Mouse (Mus musculus) liver (tissue): ENCODE measurements around the gene Slx1b.
"Not testable (repeated sequence)": the region's sequence is repeated elsewhere in the genome, so short reads cannot be mapped to it uniquely, and the experiment has no call there.

Experiments used
- DNase-seq: peaks from one replicate; pipeline ENCODE4 v3.0.0-alpha.2; 2020; ENCODE audit warnings: mixed read lengths

Slx1b gene

DNA sequence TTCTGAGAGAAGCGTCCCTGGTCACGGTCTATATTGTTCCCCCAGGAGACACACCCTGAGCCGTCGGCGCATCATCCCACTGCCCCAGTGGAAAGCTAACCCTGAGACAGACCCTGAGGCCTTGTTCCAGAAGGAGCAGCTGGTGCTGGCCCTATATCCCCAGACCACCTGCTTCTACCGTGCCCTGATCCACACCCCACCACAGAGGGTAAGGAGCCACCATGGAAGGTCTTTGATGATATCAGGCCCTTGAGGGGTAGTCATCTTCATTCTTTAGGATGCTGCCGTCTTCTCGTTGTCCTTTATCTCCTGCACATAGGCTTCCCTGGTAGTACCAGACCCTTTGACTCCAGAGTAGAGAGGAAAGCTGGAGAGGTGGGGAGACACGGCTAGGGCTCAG, 23.5 kb downstream of the Slx1b start:
- no peak for DNase-seq

- no peak for DNase-seq
Measured at GRCm38 (mm10) chr7:126670152-126670551, 25.4 kb downstream of the Slx1b start.

- no peak for DNase-seq
Measured at GRCm38 (mm10) chr7:126668452-126668851, 27.1 kb downstream of the Slx1b start.

DNA sequence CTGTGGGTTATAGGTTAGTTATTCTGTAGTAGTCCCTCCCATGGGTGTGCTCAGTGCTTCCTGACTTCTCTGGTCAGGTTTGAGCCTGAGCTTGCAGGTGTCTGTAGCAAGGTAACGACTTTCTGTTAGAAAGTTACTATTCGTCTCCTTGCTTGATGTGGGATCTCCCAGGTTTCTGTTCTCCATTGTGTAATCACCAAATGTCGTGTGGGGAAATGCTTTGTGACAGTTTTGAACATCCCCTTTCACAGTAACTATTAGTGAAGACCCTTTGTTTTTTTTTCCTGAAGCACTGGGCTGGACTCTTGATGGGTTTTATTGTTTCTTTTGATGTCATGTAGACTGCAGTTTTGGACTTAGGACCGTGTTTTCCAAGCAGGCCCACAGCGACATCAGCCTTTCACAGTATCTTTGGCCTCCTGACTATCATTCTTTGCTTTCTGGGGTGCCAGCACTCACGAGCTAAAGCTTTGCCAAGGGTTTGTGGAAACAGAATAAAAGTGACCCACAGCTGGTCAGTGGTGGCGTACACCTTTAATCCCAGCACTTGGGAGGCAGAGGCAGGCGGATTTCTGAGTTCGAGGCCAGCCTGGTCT, 28.0 kb downstream of the Slx1b start:
- DNase-seq: no peak

GRCm38 (mm10) chr7:126665269-126665668, 30.3 kb downstream of the Slx1b start:
- DNase-seq: no peak

GRCm38 (mm10) chr7:126663646-126664045, 31.9 kb downstream of the Slx1b start:
- no peak for DNase-seq

GRCm38 (mm10) chr7:126659771-126660170, 35.8 kb downstream of the Slx1b start:
- DNase-seq: no peak

- no peak for DNase-seq
Measured at GRCm38 (mm10) chr7:126657522-126657921, 38.1 kb downstream of the Slx1b start.

DNA sequence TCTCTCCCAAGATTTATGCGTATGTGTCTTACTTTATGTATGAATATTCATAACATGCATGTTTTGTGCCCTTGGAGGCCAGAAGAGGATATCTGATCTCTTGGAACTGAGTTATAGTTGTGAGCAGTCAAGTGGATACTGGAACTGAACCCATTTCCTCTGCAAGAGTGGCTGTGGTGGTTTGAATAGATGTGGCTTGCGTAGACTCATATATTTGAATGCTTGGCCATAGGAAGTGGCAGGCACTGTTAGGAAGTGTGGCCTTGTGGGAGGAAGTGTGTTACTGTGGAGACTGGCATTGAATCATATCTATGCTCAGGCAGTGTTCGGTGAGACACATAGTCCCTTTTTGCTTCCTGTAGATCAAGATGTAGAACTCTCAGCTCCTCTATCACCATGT, 39.9 kb downstream of the Slx1b start:
- DNase-seq: peak; percentile 10

DNA sequence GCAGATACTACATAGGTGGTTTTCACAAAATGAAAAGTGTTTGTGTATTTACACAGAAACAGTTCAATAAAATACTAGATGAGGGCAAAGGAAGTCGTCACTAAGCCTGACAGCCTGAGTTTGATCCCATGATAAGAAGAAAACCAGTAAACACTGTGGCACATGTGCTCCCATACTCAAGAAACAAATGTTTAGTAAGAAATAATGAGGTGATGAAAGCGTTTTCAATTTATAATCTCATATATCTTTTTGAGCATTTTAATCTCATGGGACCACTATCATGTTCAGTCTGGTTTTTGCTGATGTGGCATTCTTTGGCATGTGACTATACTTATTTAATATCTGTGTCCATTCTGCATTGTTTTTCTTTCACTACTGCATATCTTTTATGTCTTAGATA, 41.6 kb downstream of the Slx1b start:
- no peak for DNase-seq

DNA sequence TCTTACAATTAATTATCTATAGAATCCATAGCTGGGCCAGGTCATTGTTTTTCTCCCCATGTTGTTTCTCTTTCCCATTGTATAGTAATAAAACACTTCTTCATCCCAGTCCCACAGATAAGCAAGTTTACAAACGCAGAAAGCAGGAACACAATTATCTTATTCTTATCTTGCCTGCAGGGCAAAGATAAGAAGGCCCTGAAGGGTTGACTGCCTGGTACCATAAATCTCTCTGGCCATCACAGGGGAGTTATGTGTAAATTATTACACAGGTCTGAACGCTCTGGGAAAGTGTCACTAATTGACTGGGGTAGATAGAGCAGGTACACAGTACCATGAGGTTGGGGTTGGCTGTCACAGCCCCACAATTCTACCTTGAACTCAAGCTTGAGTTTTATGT, 44.7 kb downstream of the Slx1b start:
- no peak for DNase-seq

- peak; percentile 94 for DNase-seq
Measured at GRCm38 (mm10) chr7:126649231-126650051, 46.1 kb downstream of the Slx1b start, which contains the start of gene Sgf29. TSS of gene Sgf29 (plus strand) at chr7:126649309.

DNA sequence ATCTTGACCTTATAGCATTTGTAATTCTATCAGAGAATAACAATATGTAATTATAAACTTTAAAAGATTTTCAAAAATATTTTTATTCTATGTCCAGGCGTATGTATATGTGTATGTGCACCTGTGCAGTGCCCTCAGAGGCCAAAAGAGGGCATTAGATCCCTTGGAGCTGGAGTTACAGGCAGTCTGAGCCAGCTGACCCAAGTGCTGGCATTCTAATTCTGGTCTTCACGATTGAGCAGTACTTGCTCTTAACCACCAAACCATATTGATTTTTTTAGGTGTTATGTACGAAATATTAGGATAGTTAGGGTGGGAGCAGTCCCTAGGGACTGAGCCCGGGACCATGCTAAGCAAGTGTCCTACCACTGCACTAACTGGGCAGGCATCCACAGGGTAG, 47.1 kb downstream of the Slx1b start:
- DNase-seq: peak; percentile 29

DNA sequence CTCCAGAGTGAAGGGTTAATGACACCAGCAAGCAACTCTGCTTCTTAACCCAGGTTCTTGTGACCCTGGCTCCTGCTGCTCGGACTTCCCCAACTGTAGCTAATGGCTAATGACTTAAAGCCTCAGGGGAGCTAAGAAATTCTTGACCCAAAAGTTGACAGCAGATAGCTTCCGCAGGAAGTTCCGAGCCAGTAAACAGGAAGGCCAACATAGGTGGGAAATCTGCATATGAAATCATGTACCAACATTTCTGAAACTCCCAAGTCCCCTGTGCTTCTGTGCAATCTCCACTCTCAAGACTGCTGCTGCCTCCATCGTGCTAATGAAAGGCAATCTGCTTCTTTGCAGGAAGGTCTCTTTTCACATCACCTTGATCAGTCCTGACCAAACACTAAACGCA, 49.9 kb downstream of the Slx1b start:
- DNase-seq: no peak

- no peak for DNase-seq
Measured at GRCm38 (mm10) chr7:126644914-126645313, 50.7 kb downstream of the Slx1b start.

DNA sequence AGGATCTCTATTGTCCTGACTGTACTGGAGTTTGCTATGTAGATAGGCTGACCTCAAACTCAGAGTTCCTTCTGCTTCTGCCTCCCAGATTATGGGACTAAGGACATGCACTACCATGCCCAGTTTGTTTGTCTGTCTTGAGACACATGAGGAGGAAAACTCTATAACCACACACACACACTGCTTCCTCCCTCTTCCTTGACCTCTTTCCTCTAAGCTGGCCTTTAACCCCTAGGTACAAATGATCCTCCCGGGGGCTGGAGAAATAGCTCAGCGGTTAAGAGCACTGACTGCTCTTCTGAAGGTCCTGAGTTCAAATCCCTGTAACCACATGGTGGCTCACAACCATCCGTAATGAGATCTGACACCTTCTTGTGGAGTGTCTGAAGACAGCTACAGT, 51.2 kb downstream of the Slx1b start:
- no peak for DNase-seq

GRCm38 (mm10) chr7:126643244-126643617, 52.4 kb downstream of the Slx1b start:
- not testable (repeated sequence) for DNase-seq

- DNase-seq: no peak
Measured at GRCm38 (mm10) chr7:126642545-126643243, 52.9 kb downstream of the Slx1b start.
